11 mouse cellular contexts compared by ENCODE assay signal in the genomic region with DNA sequence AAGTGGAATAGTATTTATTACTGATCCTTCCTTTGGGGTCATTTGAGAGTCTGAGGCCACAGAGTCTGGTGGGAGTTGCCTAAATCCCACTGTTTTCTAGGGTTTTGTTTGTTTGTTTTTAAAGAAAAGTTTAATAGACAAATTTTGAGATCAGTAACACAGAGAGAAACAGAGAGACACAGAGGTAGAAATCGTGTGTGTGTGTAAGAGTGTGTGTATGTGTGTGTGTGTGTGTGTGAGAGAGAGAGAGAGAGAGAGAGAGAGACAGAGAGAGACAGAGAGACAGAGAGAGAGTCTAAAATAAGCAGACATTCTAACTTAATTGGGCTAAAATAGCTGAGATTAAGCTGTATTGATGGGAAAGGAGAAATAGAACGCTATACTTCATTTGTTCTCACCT. TPM values are rescaled to one million over a fixed set of nuclear protein-coding genes. Genes with fewer than 3 reads are reported as not detected.
A peak's percentile ranks its signal among the peaks of the same experiment; 100 is the strongest.
DNase-seq lines count a peak whose midpoint lies in the region; ATAC-seq and TF ChIP-seq lines count a peak whose summit lies in the region.
"Had no signal": no experiment of that assay in that cellular context is flagged by ENCODE, and none has a peak within 500 bp of the region (broad histone marks: within the 10 kb centered on the region; RNA-seq: fewer than 3 reads in every experiment).

No protein-coding gene starts in this region.

- H3K4me3 ChIP-seq in heart, adult 2 months = peak overlapping the region; percentile 59
- peak overlapping the region; percentile 16; the same call in 1 of the 2 replicates for H3K4me3 ChIP-seq in kidney, postnatal 0 days (replicated peaks; ENCODE audit: low read depth, low read length)
- 0 out of 2 replicates have a peak overlapping the region, but pooled peaks have one; percentile 11 for H3K4me3 ChIP-seq in limb, embryonic 14.5 days (replicated peaks; ENCODE audit: low read length)
- H3K4me3 ChIP-seq: midbrain, embryonic 12.5 days had no signal

- 54% methylated on average over 2 of the region's 2 CpGs for WGBS in heart, adult 2 months
- WGBS in kidney, postnatal 0 days = 67% methylated on average over 2 of the region's 2 CpGs
- WGBS in limb, embryonic 14.5 days = 77% methylated on average over 2 of the region's 2 CpGs

- no peaks in the 10 kb centered on the region for H3K9me3 ChIP-seq in kidney, postnatal 0 days (replicated peaks; ENCODE audit: low read length)
- no peaks in the 10 kb centered on the region for H3K9me3 ChIP-seq in limb, embryonic 14.5 days (ENCODE audit: control insufficient read depth, low read length)
- H3K9me3 ChIP-seq: midbrain, embryonic 12.5 days had no signal

- ATAC-seq in kidney, postnatal 0 days (replicated peaks; ENCODE audit: low FRiP score, low read depth) = no peak
- no peak for ATAC-seq in limb, embryonic 14.5 days (ENCODE audit: low FRiP score, low read depth)
- ATAC-seq: forebrain, postnatal 0 days had no signal

- H3K4me2 ChIP-seq in kidney, postnatal 0 days (ENCODE audit: low read length) = peak overlapping the region; percentile 30
- no peak overlapping the region for H3K4me2 ChIP-seq in limb, embryonic 14.5 days (replicated peaks; ENCODE audit: low read depth, low read length, severe bottlenecking)
- H3K4me2 ChIP-seq: midbrain, embryonic 12.5 days had no signal

- H3K9ac ChIP-seq in heart, adult 2 months (ENCODE audit: low read depth, low read length) = no peak overlapping the region; the same call in 1 of the 2 replicates
- no peak overlapping the region for H3K9ac ChIP-seq in kidney, postnatal 0 days (ENCODE audit: low read depth, low read length)
- H3K9ac ChIP-seq in limb, embryonic 14.5 days (ENCODE audit: low read depth, low read length, severe bottlenecking) = no peak overlapping the region
- H3K9ac ChIP-seq: forebrain, postnatal 0 days; midbrain, embryonic 12.5 days had no signal

- no peaks in the 10 kb centered on the region for H3K36me3 ChIP-seq in heart, adult 2 months (ENCODE audit: control insufficient read depth, insufficient read depth, low read length)
- no peaks in the 10 kb centered on the region for H3K36me3 ChIP-seq in kidney, postnatal 0 days (ENCODE audit: insufficient read depth, low read length)
- no peaks in the 10 kb centered on the region for H3K36me3 ChIP-seq in limb, embryonic 14.5 days (ENCODE audit: control insufficient read depth, insufficient read depth, low read length)
- H3K36me3 ChIP-seq: midbrain, embryonic 12.5 days had no signal

- intact Hi-C loops in heart, adult 2 months (cut with DNase I) = no loop called here

- no peak for DNase-seq in heart, adult 2 months
- DNase-seq in heart, adult 18-20 months = no peak
- DNase-seq in kidney, postnatal 0 days (ENCODE audit: low spot score) = no peak
- DNase-seq in kidney, postnatal 25 days = no peak
- DNase-seq in A20 (ENCODE audit: low read depth, low spot score) = peak; percentile 35
- DNase-seq in limb, embryonic 14.5 days (ENCODE audit: low spot score) = no peak
- DNase-seq in frontal cortex, postnatal 14 days (ENCODE audit: low spot score in 2 of 2) = no peak
- no peak for DNase-seq in urinary bladder, postnatal 4 days (ENCODE audit: low spot score in 2 of 2)
- DNase-seq: forebrain, postnatal 0 days; layer of hippocampus, postnatal 36 days had no signal

- no peaks in the 10 kb centered on the region for H3K27me3 ChIP-seq in heart, adult 2 months (ENCODE audit: control insufficient read depth, insufficient read depth, low read length)
- no peaks in the 10 kb centered on the region for H3K27me3 ChIP-seq in kidney, postnatal 0 days (ENCODE audit: insufficient read depth, low read length)
- H3K27me3 ChIP-seq in limb, embryonic 14.5 days (ENCODE audit: control insufficient read depth, insufficient read depth, low read length) = no peaks in the 10 kb centered on the region

- peak overlapping the region; percentile 81 for H3K27ac ChIP-seq in heart, adult 2 months
- H3K27ac ChIP-seq in kidney, postnatal 0 days = no peak overlapping the region
- H3K27ac ChIP-seq in limb, embryonic 14.5 days (replicated peaks; ENCODE audit: low read depth, low read length) = no peak overlapping the region
- H3K27ac ChIP-seq: midbrain, embryonic 12.5 days had no signal

- no peaks in the 10 kb centered on the region for H3K79me2 ChIP-seq in heart, adult 2 months (replicated peaks; ENCODE audit: control insufficient read depth, insufficient read depth, low read length)

- no peak for TF ChIP-seq CTCF in heart, adult 2 months (IDR thresholded peaks at IDR 0.05)
- no peak for TF ChIP-seq CTCF in kidney, postnatal 0 days (IDR thresholded peaks at IDR 0.05; ENCODE audit: low read depth)

- TF ChIP-seq POLR2A in heart, adult 2 months (IDR thresholded peaks at IDR 0.05; ENCODE audit: insufficient read depth, low read depth, low read length) = no peak
- TF ChIP-seq POLR2A in limb, embryonic 14.5 days (IDR thresholded peaks at IDR 0.05; ENCODE audit: borderline replicate concordance, extremely low read depth, insufficient read depth, insufficient read length) = no peak

- peaks cover 10% of the 10 kb centered on the region for H3K4me1 ChIP-seq in heart, adult 2 months (ENCODE audit: control insufficient read depth, insufficient read depth, low read length)
- no peaks in the 10 kb centered on the region for H3K4me1 ChIP-seq in kidney, postnatal 0 days (replicated peaks; ENCODE audit: insufficient read depth, low read length)
- H3K4me1 ChIP-seq in limb, embryonic 14.5 days (ENCODE audit: control insufficient read depth, insufficient read depth, low read length) = no peaks in the 10 kb centered on the region
- H3K4me1 ChIP-seq: midbrain, embryonic 12.5 days had no signal

- TF ChIP-seq EP300 in heart, adult 2 months (IDR thresholded peaks at IDR 0.05; ENCODE audit: insufficient read depth, low read depth, low read length) = no peak

RNA-seq across cellular contexts. Expression of a gene that starts 0.5 kb away (rescaled TPM):
- total RNA-seq in heart, adult 2 months (2021) = 10 to 100 TPM; 10.6 to 11.3 TPM
- 10.5 and 11.7 TPM in 2 replicates for polyA plus RNA-seq in heart, adult 2 months (2012; rRNA removed)
- total RNA-seq in heart, adult 18-20 months (2021) = 10 to 100 TPM; 12.1 to 13.5 TPM
- 8.2 and 9.1 TPM in 2 replicates for polyA plus RNA-seq in kidney, postnatal 0 days (2015; fragmentation: Nextera tagmentation; extraction: Ambion mirVana)
- polyA plus RNA-seq in limb, embryonic 14.5 days (2012; rRNA removed) = 4.7 and 5.1 TPM in 2 replicates
- polyA plus RNA-seq in limb, embryonic 14.5 days (2014; fragmentation: Nextera tagmentation; extraction: Ambion mirVana) = 4.9 and 5.6 TPM in 2 replicates

RNA-seq across cellular contexts. Expression of a gene that starts 30.3 kb away (rescaled TPM):
- total RNA-seq in heart, adult 2 months (2021) = under 1 TPM; 0.26 to 0.30 TPM
- polyA plus RNA-seq in heart, adult 2 months (2012; rRNA removed) = 0.20 and 0.29 TPM in 2 replicates
- total RNA-seq in heart, adult 18-20 months (2021) = under 1 TPM; 0.25 to 0.33 TPM
- 2.7 and 2.9 TPM in 2 replicates for polyA plus RNA-seq in kidney, postnatal 0 days (2015; fragmentation: Nextera tagmentation; extraction: Ambion mirVana)
- polyA plus RNA-seq in limb, embryonic 14.5 days (2012; rRNA removed) = 2.1 and 2.4 TPM in 2 replicates
- 2.8 TPM in 2 replicates for polyA plus RNA-seq in limb, embryonic 14.5 days (2014; fragmentation: Nextera tagmentation; extraction: Ambion mirVana)
- total RNA-seq: layer of hippocampus, postnatal 36 days had no signal
